Comparison of ENCODE assay signal across 9 mouse cellular contexts in the genomic region with DNA sequence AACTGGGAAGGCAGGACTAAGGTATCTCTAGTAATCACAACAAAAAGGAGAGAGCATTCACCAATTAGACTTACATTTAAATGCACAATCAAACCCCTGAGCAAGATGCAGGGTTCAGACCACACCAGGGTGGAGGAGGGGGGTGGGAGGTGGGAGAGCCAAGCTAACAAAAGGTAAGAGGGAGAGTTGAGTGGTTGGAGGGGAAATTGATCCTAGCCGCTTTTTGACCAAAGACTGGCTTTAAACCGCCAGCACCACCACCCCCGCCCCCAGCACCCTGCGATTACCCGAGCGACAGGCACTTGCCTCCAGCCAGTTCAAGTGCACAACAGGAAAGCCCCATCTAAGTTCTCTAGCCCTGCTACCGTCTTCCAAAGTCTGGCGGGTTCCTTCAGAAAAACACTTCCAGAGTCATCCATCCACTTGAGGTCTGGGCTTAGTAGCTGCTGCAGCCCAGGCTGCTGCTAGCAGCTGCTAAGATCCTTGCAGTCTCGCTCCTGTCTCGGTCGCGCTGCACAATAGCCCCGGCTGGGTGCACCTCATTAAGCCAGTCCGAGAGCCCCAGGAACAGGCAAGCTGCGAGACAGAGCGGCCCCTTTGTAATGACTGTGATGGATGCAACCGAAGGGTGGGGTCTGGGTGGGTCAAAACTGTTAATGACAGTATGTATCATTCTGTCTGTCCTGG. TPM values are rescaled to one million over a fixed set of nuclear protein-coding genes. Genes with fewer than 3 reads are reported as not detected.
DNase-seq lines count a peak whose midpoint lies in the region; ATAC-seq and TF ChIP-seq lines count a peak whose summit lies in the region.
"Had no signal": no experiment of that assay in that cellular context is flagged by ENCODE, and none has a peak within 500 bp of the region (broad histone marks: within the 10 kb centered on the region; RNA-seq: fewer than 3 reads in every experiment).

No protein-coding gene starts in this region.

- H3K4me3 ChIP-seq in heart, embryonic 13.5 days: peak overlapping the region; percentile 47
- peak overlapping the region; percentile 36 to 67 for H3K4me3 ChIP-seq in ES-E14 (ENCODE audit: insufficient read depth in 1 of 2, low read depth in 1 of 2, low read length in 2 of 2, poor library complexity in 1 of 2, severe bottlenecking in 1 of 2)
- peak overlapping the region; percentile 50 for H3K4me3 ChIP-seq in forebrain, embryonic 13.5 days
- H3K4me3 ChIP-seq in midbrain, embryonic 12.5 days: peak overlapping the region; percentile 50
- H3K4me3 ChIP-seq: myocyte had no signal

- H3K36me3 ChIP-seq in heart, embryonic 13.5 days: no peaks in the 10 kb centered on the region
- H3K36me3 ChIP-seq in ES-E14 (ENCODE audit: control insufficient read depth, insufficient read depth, low read length, poor library complexity, severe bottlenecking): no peaks in the 10 kb centered on the region
- H3K36me3 ChIP-seq in forebrain, embryonic 13.5 days (ENCODE audit: poor library complexity, severe bottlenecking): no peaks in the 10 kb centered on the region
- H3K36me3 ChIP-seq in midbrain, embryonic 12.5 days: no peaks in the 10 kb centered on the region

- WGBS in heart, embryonic 13.5 days: 0% methylated on average over 17 of the region's 17 CpGs
- WGBS in forebrain, embryonic 13.5 days: under 1% methylated on average over 17 of the region's 17 CpGs
- WGBS in midbrain, embryonic 12.5 days: under 1% methylated on average over 17 of the region's 17 CpGs

- H3K9me3 ChIP-seq in heart, embryonic 13.5 days: no peaks in the 10 kb centered on the region
- no peaks in the 10 kb centered on the region for H3K9me3 ChIP-seq in ES-E14 (ENCODE audit: control insufficient read depth, insufficient read depth, low read depth, low read length)
- H3K9me3 ChIP-seq in forebrain, embryonic 13.5 days (replicated peaks): no peaks in the 10 kb centered on the region
- no peaks in the 10 kb centered on the region for H3K9me3 ChIP-seq in midbrain, embryonic 12.5 days

- in situ Hi-C loops in ES-E14 (cut with MboI; ENCODE audit: low sequenced_read_pairs in 2 of 2, unreplicated experiment in 2 of 2): no loop called here

- peaks cover 36% of the 10 kb centered on the region for H3K27me3 ChIP-seq in heart, embryonic 13.5 days (replicated peaks)
- no peaks in the 10 kb centered on the region; the same call in 1 of the 2 replicates for H3K27me3 ChIP-seq in forebrain, embryonic 13.5 days
- H3K27me3 ChIP-seq in midbrain, embryonic 12.5 days: peaks cover 4% of the 10 kb centered on the region; the same call in 1 of the 2 replicates

- H3K4me1 ChIP-seq in heart, embryonic 13.5 days: peaks cover 6% of the 10 kb centered on the region
- H3K4me1 ChIP-seq in ES-E14 (ENCODE audit: control insufficient read depth in 2 of 2, insufficient read depth in 2 of 2, low read length in 2 of 2, poor library complexity in 1 of 2): no peaks in the 10 kb centered on the region
- H3K4me1 ChIP-seq in forebrain, embryonic 13.5 days: peaks cover 14% of the 10 kb centered on the region
- H3K4me1 ChIP-seq in midbrain, embryonic 12.5 days: peaks cover 4% of the 10 kb centered on the region; the same call in 1 of the 2 replicates

- H3K27ac ChIP-seq in heart, embryonic 13.5 days (replicated peaks): no peak overlapping the region
- no peak overlapping the region; the same call in 1 of the 2 replicates for H3K27ac ChIP-seq in ES-E14 (ENCODE audit: insufficient read depth, low read depth, low read length, poor library complexity, severe bottlenecking)
- peak overlapping the region; percentile 65 for H3K27ac ChIP-seq in forebrain, embryonic 13.5 days
- peak overlapping the region; percentile 76 for H3K27ac ChIP-seq in midbrain, embryonic 12.5 days (replicated peaks)

- peak overlapping the region; percentile 76 for H3K4me2 ChIP-seq in heart, embryonic 13.5 days
- peak overlapping the region; percentile 91 for H3K4me2 ChIP-seq in forebrain, embryonic 13.5 days
- peak overlapping the region; percentile 96 for H3K4me2 ChIP-seq in midbrain, embryonic 12.5 days (replicated peaks)

- no peak for ATAC-seq in heart, embryonic 13.5 days (ENCODE audit: extremely low read depth, insufficient number of reproducible peaks, low FRiP score, low TSS enrichment)
- peak; percentile 94 for ATAC-seq in forebrain, embryonic 13.5 days
- peak; percentile 93 for ATAC-seq in midbrain, embryonic 12.5 days (ENCODE audit: low FRiP score, low read depth)

- DNase-seq in heart, postnatal 4 days: no peak
- peak; percentile 42 for DNase-seq in ES-E14 (ENCODE audit: low read depth, low spot score)
- DNase-seq in ovary, postnatal 14 days (ENCODE audit: low spot score): no peak
- no peak for DNase-seq in thymus, postnatal 25 days
- DNase-seq in cerebellum, adult 11 months: no peak

- peak overlapping the region; percentile 59 for H3K9ac ChIP-seq in heart, embryonic 13.5 days
- no peak overlapping the region for H3K9ac ChIP-seq in ES-E14 (ENCODE audit: insufficient read depth, low read depth, low read length, poor library complexity, severe bottlenecking)
- H3K9ac ChIP-seq in forebrain, embryonic 13.5 days: peak overlapping the region; percentile 64
- peak overlapping the region; percentile 64 for H3K9ac ChIP-seq in midbrain, embryonic 12.5 days (replicated peaks)

TF ChIP-seq in ES-E14, 5 proteins besides CTCF, POLR2A, EP300 and RAD21:
- TF ChIP-seq ZC3H11A (IDR thresholded peaks at IDR 0.05; ENCODE audit: borderline replicate concordance, low read depth, low read length): no peak
- no peak for TF ChIP-seq ZNF384 (IDR thresholded peaks at IDR 0.05; ENCODE audit: low read depth, low read length)
- TF ChIP-seq HCFC1 (IDR thresholded peaks at IDR 0.05; ENCODE audit: borderline replicate concordance, insufficient read depth, low read length): no peak
- TF ChIP-seq MAFK (IDR thresholded peaks at IDR 0.05; ENCODE audit: insufficient read depth, low read depth, low read length): no peak
- no peak for TF ChIP-seq CHD2 (IDR thresholded peaks at IDR 0.05; ENCODE audit: low read depth, low read length)

RNA-seq across cellular contexts. Expression of a gene that starts 0.9 kb away (rescaled TPM):
- 1.8 and 1.9 TPM in 2 replicates for polyA plus RNA-seq in heart, embryonic 13.5 days (2015; fragmentation: Nextera tagmentation; extraction: Ambion mirVana)
- total RNA-seq in heart, postnatal 4 days (2021): 1 to 10 TPM; 2.3 to 2.7 TPM
- total RNA-seq in ES-E14 (2012; rRNA removed): 15.5 and 21.3 TPM in 2 replicates
- polyA plus RNA-seq in forebrain, embryonic 13.5 days (2015; fragmentation: Nextera tagmentation; extraction: Ambion mirVana): 117 TPM in 2 replicates
- 92.1 and 101 TPM in 2 replicates for polyA plus RNA-seq in midbrain, embryonic 12.5 days (2016; fragmentation: Nextera tagmentation; extraction: Ambion mirVana)

Comparison
In these comparisons a context has a peak if more than half of its experiments do, and no peak if none do; other contexts are left out.
1. H3K27ac ChIP-seq: peak in forebrain, embryonic 13.5 days (single experiment) and midbrain, embryonic 12.5 days (single experiment); none in heart, embryonic 13.5 days (single experiment) and ES-E14 (single experiment).
2. RNA of a gene that starts 0.9 kb away (polyA plus RNA-seq): 117 TPM in forebrain, embryonic 13.5 days and 92.1 to 101 TPM in midbrain, embryonic 12.5 days; 1.8 to 1.9 TPM in heart, embryonic 13.5 days; every median in the first group is over 10 times any median in the second.
3. Peak in every context shown above with its lines, with median percentiles within 50 percentile points of each other: H3K4me2 ChIP-seq and H3K4me3 ChIP-seq.